Comparison of ENCODE assay signal across 8 mouse cellular contexts in genomic region chr16:17891567-17891959, GRCm38 (mm10). TPM values are rescaled to one million over a fixed set of nuclear protein-coding genes. Genes with fewer than 3 reads are reported as not detected.
DNase-seq lines count a peak whose midpoint lies in the region; ATAC-seq lines count a peak whose summit lies in the region.

Gm20518 (minus strand) TSS chr16:17891671.

- peak within 1 kb of the TSS; percentile 95 for H3K27ac ChIP-seq in embryonic facial prominence, embryonic 14.5 days (replicated peaks; ENCODE audit: low read depth, low read length)
- peak within 1 kb of the TSS; percentile 92 for H3K27ac ChIP-seq in kidney, embryonic 14.5 days (ENCODE audit: low read depth, low read length)
- H3K27ac ChIP-seq in limb, embryonic 15.5 days: peak within 1 kb of the TSS; percentile 97

- peaks cover 20% of the 10 kb centered on the region for H3K4me1 ChIP-seq in embryonic facial prominence, embryonic 14.5 days (ENCODE audit: control insufficient read depth, insufficient read depth, low read length)
- H3K4me1 ChIP-seq in kidney, embryonic 14.5 days (ENCODE audit: control insufficient read depth, insufficient read depth, low read length): peaks cover 11% of the 10 kb centered on the region
- peaks cover 27% of the 10 kb centered on the region for H3K4me1 ChIP-seq in limb, embryonic 15.5 days

- H3K4me3 ChIP-seq in embryonic facial prominence, embryonic 14.5 days (ENCODE audit: low read depth, low read length): peak within 1 kb of the TSS; percentile 76
- H3K4me3 ChIP-seq in kidney, embryonic 14.5 days (ENCODE audit: low read length): peak within 1 kb of the TSS; percentile 97
- H3K4me3 ChIP-seq in limb, embryonic 15.5 days: peak within 1 kb of the TSS; percentile 96

- H3K36me3 ChIP-seq in embryonic facial prominence, embryonic 14.5 days (ENCODE audit: control insufficient read depth, insufficient read depth, low read length): no peaks in the 10 kb centered on the region
- H3K36me3 ChIP-seq in kidney, embryonic 14.5 days (ENCODE audit: control insufficient read depth, insufficient read depth, low read length): peaks cover 3% of the 10 kb centered on the region; the same call in 1 of the 2 replicates
- no peaks in the 10 kb centered on the region for H3K36me3 ChIP-seq in limb, embryonic 15.5 days

- ATAC-seq in embryonic facial prominence, embryonic 14.5 days (ENCODE audit: low read depth): peak; percentile 97
- peak; percentile 98 for ATAC-seq in kidney, embryonic 14.5 days (ENCODE audit: low FRiP score, low TSS enrichment)
- peak; percentile 96 for ATAC-seq in limb, embryonic 15.5 days (ENCODE audit: insufficient number of reproducible peaks, low FRiP score, low TSS enrichment, low read depth)

- WGBS in embryonic facial prominence, embryonic 14.5 days: under 1% methylated on average over 11 of the region's 38 CpGs
- under 1% methylated on average over 35 of the region's 38 CpGs for WGBS in kidney, embryonic 14.5 days
- WGBS in limb, embryonic 15.5 days: under 1% methylated on average over 38 of the region's 38 CpGs

- peak within 1 kb of the TSS; percentile 98 for H3K9ac ChIP-seq in embryonic facial prominence, embryonic 14.5 days (ENCODE audit: low read depth, low read length)
- peak within 1 kb of the TSS; percentile 96 for H3K9ac ChIP-seq in kidney, embryonic 14.5 days (ENCODE audit: low read depth, low read length)
- H3K9ac ChIP-seq in limb, embryonic 15.5 days: peak within 1 kb of the TSS; percentile 96

- no peaks in the 10 kb centered on the region for H3K27me3 ChIP-seq in embryonic facial prominence, embryonic 14.5 days (replicated peaks; ENCODE audit: control insufficient read depth, insufficient read depth, low read length)
- no peaks in the 10 kb centered on the region for H3K27me3 ChIP-seq in kidney, embryonic 14.5 days (ENCODE audit: control insufficient read depth, insufficient read depth, low read length)
- no peaks in the 10 kb centered on the region for H3K27me3 ChIP-seq in limb, embryonic 15.5 days

- no peaks in the 10 kb centered on the region for H3K9me3 ChIP-seq in embryonic facial prominence, embryonic 14.5 days (ENCODE audit: control insufficient read depth, low read length)
- no peaks in the 10 kb centered on the region for H3K9me3 ChIP-seq in kidney, embryonic 14.5 days (ENCODE audit: control insufficient read depth, low read length)
- H3K9me3 ChIP-seq in limb, embryonic 15.5 days: no peaks in the 10 kb centered on the region

- peak within 1 kb of the TSS; percentile 65 for H3K4me2 ChIP-seq in embryonic facial prominence, embryonic 14.5 days (ENCODE audit: low read depth, low read length)
- H3K4me2 ChIP-seq in kidney, embryonic 14.5 days (replicated peaks; ENCODE audit: low read depth, low read length): peak within 1 kb of the TSS; percentile 91
- peak within 1 kb of the TSS; percentile 74 for H3K4me2 ChIP-seq in limb, embryonic 15.5 days

- DNase-seq in 3T3-L1 (ENCODE audit: low read depth, low spot score): peak; percentile 99
- peak; percentile 91 to 99 for DNase-seq in adrenal gland, postnatal 4 days (ENCODE audit: low spot score in 2 of 2)
- peak; percentile 99 for DNase-seq in embryonic facial prominence, embryonic 14.5 days (ENCODE audit: low spot score)
- peak; percentile 97 to 99 for DNase-seq in heart, adult 9 months (ENCODE audit: low spot score in 2 of 2)
- DNase-seq in monocyte, adult 2 months (ENCODE audit: low read depth in 1 of 2, low spot score in 2 of 2): peak; percentile 83 to 94
- DNase-seq in spleen, postnatal 36 days (ENCODE audit: low spot score in 2 of 2): peak; percentile 97 to 99

RNA-seq across cellular contexts. Expression of gene Gm20518, which starts in this region (rescaled TPM):
- under 1 TPM; 0.20 to 0.45 TPM for total RNA-seq in adrenal gland, postnatal 4 days (2021)
- 0.12 and 0.19 TPM in 2 replicates for polyA plus RNA-seq in embryonic facial prominence, embryonic 14.5 days (2014; fragmentation: Nextera tagmentation; extraction: Ambion mirVana)
- polyA plus RNA-seq in kidney, embryonic 14.5 days (2014; fragmentation: Nextera tagmentation; extraction: Ambion mirVana): 0.23 and 0.31 TPM in 2 replicates
- polyA plus RNA-seq in limb, embryonic 15.5 days (2015; fragmentation: Nextera tagmentation; extraction: Ambion mirVana): 0.27 and 0.29 TPM in 2 replicates

Comparison
In these comparisons a context has a peak if more than half of its experiments do, and no peak if none do; other contexts are left out.
1. Peak in every context shown above with its lines: DNase-seq, ATAC-seq, H3K4me3 ChIP-seq and H3K27ac ChIP-seq.
2. Peak in DNase-seq in adrenal gland, postnatal 4 days; RNA of the gene not detected or under 1 TPM.
3. Peak in DNase-seq, ATAC-seq, H3K4me3 ChIP-seq, H3K27ac ChIP-seq, H3K9ac ChIP-seq and H3K4me2 ChIP-seq in embryonic facial prominence, embryonic 14.5 days; RNA of the gene not detected or under 1 TPM.
4. Peak in ATAC-seq, H3K4me3 ChIP-seq, H3K27ac ChIP-seq, H3K9ac ChIP-seq and H3K4me2 ChIP-seq in kidney, embryonic 14.5 days; RNA of the gene not detected or under 1 TPM.
5. Peak in ATAC-seq, H3K4me3 ChIP-seq, H3K27ac ChIP-seq, H3K9ac ChIP-seq and H3K4me2 ChIP-seq in limb, embryonic 15.5 days; RNA of the gene not detected or under 1 TPM.